Mouse (Mus musculus) CH12.LX (cell line): ENCODE results near the gene Dcst1. TPM values are rescaled to one million over a fixed set of nuclear protein-coding genes. Genes with fewer than 3 reads are reported as not detected.

Experiments used
- DNase-seq: peaks from one replicate; pipeline ENCODE4 v3.0.0-alpha.2; 2013; ENCODE audit errors: extremely low read depth
- H3K27ac ChIP-seq: 2 replicates; pipeline ENCODE4 v1.5.1; 2012; ENCODE audit warnings: low read depth, mild to moderate bottlenecking, control low read depth, moderate library complexity; ENCODE audit not compliant: insufficient read depth
- H3K27me3 ChIP-seq: replicated peaks from 2 replicates; pipeline ENCODE3; 2012; ENCODE audit warnings: inconsistent platforms
- H3K36me3 ChIP-seq, 2 experiments: replicated peaks in 1 of 2; 2 replicates each; pipeline versions ENCODE3 to v1.6.1; 2012; ENCODE audit warnings: inconsistent platforms in 1 of 2, low read length in 1 of 2, mild to moderate bottlenecking in 1 of 2, mixed read lengths in 1 of 2, moderate library complexity in 1 of 2; ENCODE audit not compliant: control insufficient read depth in 1 of 2, insufficient read depth in 1 of 2
- H3K4me1 ChIP-seq, 2 experiments: 2 replicates each; pipeline ENCODE4 v1.6.1; 2012; ENCODE audit warnings: inconsistent platforms in 1 of 2, moderate library complexity in 1 of 2; ENCODE audit not compliant: insufficient read depth in 2 of 2, control insufficient read depth in 1 of 2
- H3K4me2 ChIP-seq: 2 replicates; pipeline ENCODE4 v1.6.1; 2012; ENCODE audit warnings: low read depth, mild to moderate bottlenecking, control low read depth; ENCODE audit not compliant: poor library complexity, insufficient read depth, severe bottlenecking
- H3K4me3 ChIP-seq, 3 experiments: fragments of 150-350 bp in 1 of 3; sonication (generic) in 1 of 3; replicated peaks in 1 of 3; 2 replicates each; pipeline versions ENCODE3 to v1.5.1; 2011 to 2012; ENCODE audit warnings: low read depth in 2 of 3, low read length in 2 of 3, mild to moderate bottlenecking in 2 of 3, moderate library complexity in 2 of 3, control low read depth in 1 of 3, improper control_type of control experiment in 1 of 3, inconsistent platforms in 1 of 3, mixed read lengths in 1 of 3; ENCODE audit not compliant: poor library complexity in 1 of 3
- H3K79me2 ChIP-seq: replicated peaks from 2 replicates; pipeline ENCODE4 v1.6.1; 2012; ENCODE audit warnings: mild to moderate bottlenecking, moderate library complexity; ENCODE audit not compliant: control insufficient read depth, poor library complexity, insufficient read depth, severe bottlenecking; ENCODE audit errors: extremely low read depth
- H3K9ac ChIP-seq: 2 replicates; pipeline ENCODE4 v1.6.1; 2012; ENCODE audit warnings: low read depth, mild to moderate bottlenecking, control low read depth, moderate library complexity; ENCODE audit not compliant: insufficient read depth
- H3K9me3 ChIP-seq: replicated peaks from 2 replicates; pipeline ENCODE3; 2012; ENCODE audit warnings: low read length, inconsistent platforms, mixed read lengths
- CHD2 ChIP-seq: IDR thresholded peaks from 2 replicates; pipeline ENCODE4 v1.6.1; 2011; ENCODE audit warnings: low read length, improper control_type of control experiment
- EP300 ChIP-seq: IDR thresholded peaks from 2 replicates; pipeline ENCODE4 v1.6.1; 2011; ENCODE audit warnings: low read length, improper control_type of control experiment
- ETS1 ChIP-seq: conservative IDR thresholded peaks from 2 replicates; pipeline ENCODE4 v1.6.1; 2012; ENCODE audit warnings: low read depth, mild to moderate bottlenecking, inconsistent platforms, low read length, improper control_type of control experiment, moderate library complexity
- GABPA ChIP-seq: IDR thresholded peaks from 2 replicates; pipeline ENCODE4 v1.6.1; 2012; ENCODE audit warnings: low read depth, low read length, improper control_type of control experiment, inconsistent platforms; ENCODE audit not compliant: insufficient replicate concordance
- HCFC1 ChIP-seq: IDR thresholded peaks from 2 replicates; pipeline ENCODE4 v1.6.1; 2012; ENCODE audit warnings: low read depth, mild to moderate bottlenecking, inconsistent platforms, low read length, improper control_type of control experiment
- JUND ChIP-seq: conservative IDR thresholded peaks from 2 replicates; pipeline ENCODE4 v1.6.1; 2011; ENCODE audit warnings: low read depth, low read length, improper control_type of control experiment
- MAX ChIP-seq: IDR thresholded peaks from 2 replicates; pipeline ENCODE4 v1.6.1; 2011; ENCODE audit warnings: low read length, improper control_type of control experiment
- MAZ ChIP-seq: IDR thresholded peaks from 2 replicates; pipeline ENCODE4 v1.6.1; 2012; ENCODE audit warnings: low read depth, mild to moderate bottlenecking, inconsistent platforms, low read length, improper control_type of control experiment, moderate library complexity
- MEF2A ChIP-seq: IDR thresholded peaks from 2 replicates; pipeline ENCODE4 v1.6.1; 2014; ENCODE audit warnings: low read depth, mild to moderate bottlenecking, inconsistent platforms, low read length, improper control_type of control experiment, borderline replicate concordance
- NELFE ChIP-seq: IDR thresholded peaks from 2 replicates; pipeline ENCODE4 v1.6.1; 2011; ENCODE audit warnings: low read depth, low read length, improper control_type of control experiment
- NRF1 ChIP-seq: IDR thresholded peaks from 2 replicates; pipeline ENCODE4 v1.6.1; 2014; ENCODE audit warnings: low read depth, mild to moderate bottlenecking, inconsistent platforms, low read length, improper control_type of control experiment, moderate library complexity
- PAX5 ChIP-seq: IDR thresholded peaks from 2 replicates; pipeline ENCODE4 v1.6.1; 2012; ENCODE audit warnings: low read length, inconsistent platforms, mixed read lengths
- POLR2A ChIP-seq: IDR thresholded peaks from 2 replicates; pipeline ENCODE4 v1.6.1; 2011; ENCODE audit warnings: low read depth, mild to moderate bottlenecking, improper control_type of control experiment, low read length
- RAD21 ChIP-seq: IDR thresholded peaks from 2 replicates; pipeline ENCODE4 v1.6.1; 2011; ENCODE audit warnings: low read depth, mild to moderate bottlenecking, low read length, improper control_type of control experiment, moderate library complexity
- RCOR1 ChIP-seq: conservative IDR thresholded peaks from 2 replicates; pipeline ENCODE4 v1.6.1; 2012; ENCODE audit warnings: low read depth, mild to moderate bottlenecking, inconsistent platforms, low read length, improper control_type of control experiment
- SIN3A ChIP-seq: IDR thresholded peaks from 2 replicates; pipeline ENCODE4 v1.6.1; 2012; ENCODE audit warnings: low read length, improper control_type of control experiment, inconsistent platforms
- TBP ChIP-seq: conservative IDR thresholded peaks from 2 replicates; pipeline ENCODE4 v1.6.1; 2011; ENCODE audit warnings: low read depth, low read length, improper control_type of control experiment
- TCF12 ChIP-seq: IDR thresholded peaks from 2 replicates; pipeline ENCODE4 v1.6.1; 2014; ENCODE audit warnings: low read depth, mild to moderate bottlenecking, inconsistent platforms, low read length, improper control_type of control experiment
- USF2 ChIP-seq: conservative IDR thresholded peaks from 2 replicates; pipeline ENCODE4 v1.6.1; 2011; ENCODE audit warnings: low read depth, low read length, improper control_type of control experiment
- ZMIZ1 ChIP-seq: IDR thresholded peaks from 2 replicates; pipeline ENCODE4 v1.6.1; 2012; ENCODE audit warnings: low read depth, mild to moderate bottlenecking, inconsistent platforms, low read length, improper control_type of control experiment
- dilution Hi-C: fragments of 300-500 bp; cut with MboI; formaldehyde crosslinking; loops from 2 replicates; pipeline ENCODE4 v1.14.3; 2020; ENCODE audit warnings: low sequenced_read_pairs; ENCODE audit not compliant: extremely low pct_unique_long_range_greater_than_20kb, extremely low pct_ligation_motif_present
- in situ Hi-C: fragments of 300-500 bp; cut with MboI; formaldehyde crosslinking; loops from 3 replicates; pipeline ENCODE4 v1.14.3; 2019; ENCODE audit warnings: low sequenced_read_pairs, low pct_ligation_motif_present, low pct_unique_long_range_greater_than_20kb, mixed read lengths
- polyA plus RNA-seq: library from polyadenylated mRNA; unstranded; fragments of >175 nt; gene quantifications from 2 replicates; pipeline ENCODE4 v1.2.1, GENCODE M21; 2012; ENCODE audit warnings: low read depth; ENCODE audit not compliant: insufficient read length
- total RNA-seq, 2 experiments: library from RNA; depleted of rRNA; stranded (reverse); fragments of 300-350 nt in 1 of 2; fragments of >200 nt in 1 of 2; gene quantifications; 2 replicates each; pipeline ENCODE4 v1.2.3; 2012 to 2014

Gene Dcst1
- total and polyA plus RNA-seq, 3 experiments: 0.04 to 0.10 TPM; not detected in 1

GRCm38 (mm10) chr3:89347916-89348315 is 17.1 kb downstream of the Dcst1 start:
- H3K4me2 ChIP-seq: no peak overlapping the region
- no peak overlapping the region for H3K4me3 ChIP-seq
- no peak overlapping the region for H3K9ac ChIP-seq
- TF ChIP-seq PAX5: no peak
- no peak for TF ChIP-seq TCF12
- no peak for TF ChIP-seq EP300
- TF ChIP-seq HCFC1: no peak
- TF ChIP-seq ZMIZ1: no peak
- TF ChIP-seq POLR2A: no peak
- no peak for TF ChIP-seq ETS1
- no peaks in the 10 kb centered on the region for H3K27me3 ChIP-seq
- dilution Hi-C loops: no loop called here
- in situ Hi-C loops: loop anchor here (5.0 to 25.0 kb wide), 3 partner anchors 139 to 414 kb away; partner anchors contain the start of genes Chrnb2 and Ube2q1
- H3K36me3 ChIP-seq: peaks cover 8 to 45% of the 10 kb centered on the region in 2 experiments
- no peaks in the 10 kb centered on the region for H3K9me3 ChIP-seq
- no peak overlapping the region for H3K27ac ChIP-seq
- H3K79me2 ChIP-seq: no peaks in the 10 kb centered on the region
- H3K4me1 ChIP-seq: peaks cover 3 to 36% of the 10 kb centered on the region in 2 experiments; a peak in 3 of 4 replicates
- no peak for DNase-seq

- dilution Hi-C loops: no loop called here
- H3K27ac ChIP-seq: no peak overlapping the region
- H3K4me3 ChIP-seq: no peak overlapping the region
- H3K36me3 ChIP-seq: peaks cover 8 to 51% of the 10 kb centered on the region in 2 experiments
- H3K9ac ChIP-seq: no peak overlapping the region
- in situ Hi-C loops: loop anchor here (5.0 to 25.0 kb wide), 3 partner anchors 140 to 415 kb away; partner anchors contain the start of genes Chrnb2 and Ube2q1
- TF ChIP-seq GABPA: no peak
- TF ChIP-seq, all 38 proteins: peak for 0
- Histone ChIP-seq H3K4me1 (peaks cover 3 to 36% of the 10 kb centered on the region in 2 experiments; a peak in 3 of 4 replicates), H3K4me2 (no peak overlapping the region), H3K27me3 (no peaks in the 10 kb centered on the region), H3K9me3 (no peaks in the 10 kb centered on the region), H3K79me2 (no peaks in the 10 kb centered on the region)
- DNase-seq: no peak
These were observed 18.1 kb downstream of the Dcst1 start for GRCm38 (mm10) chr3:89346815-89347540.

- Histone ChIP-seq H3K27ac (no peak overlapping the region), H3K36me3 (peaks cover 8 to 77% of the 10 kb centered on the region in 2 experiments), H3K27me3 (no peaks in the 10 kb centered on the region), H3K4me1 (peaks cover 3 to 18% of the 10 kb centered on the region in 2 experiments; a peak in 3 of 4 replicates), H3K4me2 (no peak overlapping the region), H3K9ac (no peak overlapping the region), H3K9me3 (no peaks in the 10 kb centered on the region), H3K79me2 (no peaks in the 10 kb centered on the region), H3K4me3 (no peak overlapping the region)
- dilution Hi-C loops (no loop called here), in situ Hi-C loops (loop anchor here (25.0 kb wide), 2 partner anchors 344 to 419 kb away; partner anchors contain the start of genes Chrnb2 and Ube2q1)
- DNase-seq: no peak
- no peak for TF ChIP-seq MAZ
- no peak for TF ChIP-seq NRF1
- no peak for TF ChIP-seq MEF2A
- no peak for TF ChIP-seq CHD2
- TF ChIP-seq TCF12: no peak
- TF ChIP-seq RCOR1: no peak
- TF ChIP-seq SIN3A: no peak
- TF ChIP-seq POLR2A: no peak
- TF ChIP-seq JUND: no peak
- TF ChIP-seq USF2: no peak
- no peak for TF ChIP-seq TBP
- TF ChIP-seq RAD21: no peak
- TF ChIP-seq NELFE: no peak
- TF ChIP-seq MAX: no peak
These were observed 21.8 kb downstream of the Dcst1 start for GRCm38 (mm10) chr3:89343279-89343678.
